Mouse (Mus musculus) kidney, adult 2 months (tissue): Measurements from ENCODE around the gene Acer2.

Source experiments
- CTCF ChIP-seq: fragments of 200-500 bp; conservative IDR thresholded peaks from 2 replicates; pipeline ENCODE4 v1.5.1; 2011; ENCODE audit warnings: low read depth, mild to moderate bottlenecking, control low read depth, low read length, moderate library complexity, mixed read lengths; ENCODE audit not compliant: insufficient read depth, insufficient read length
- POLR2A ChIP-seq: fragments of 200-500 bp; IDR thresholded peaks from one replicate; pipeline ENCODE4 v1.6.1; 2011; ENCODE audit warnings: low read depth, low read length, control low read depth

DNA sequence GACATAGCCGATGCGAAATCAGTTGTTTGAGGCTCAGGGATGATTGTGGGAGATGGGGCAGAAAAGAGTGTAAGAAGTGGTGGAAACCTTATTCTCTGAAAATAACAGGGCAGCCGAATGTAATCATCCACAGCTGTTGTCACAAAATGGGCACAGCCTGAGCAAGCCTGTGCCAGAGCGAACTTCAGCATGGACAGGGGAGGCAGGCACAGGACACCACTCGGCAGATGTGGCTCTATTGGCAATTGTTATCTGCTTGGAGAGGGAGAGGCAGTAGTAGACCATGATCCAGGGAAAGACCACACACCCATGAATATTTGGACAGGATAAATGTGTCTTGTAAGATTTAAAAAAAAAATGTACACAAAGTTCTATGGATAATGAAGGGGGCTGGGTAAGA lies 103.1 kb downstream of the Acer2 start:
- TF ChIP-seq CTCF: no peak
- TF ChIP-seq POLR2A: no peak
